Mouse (Mus musculus) liver, embryonic 14.5 days (tissue): Measurements from ENCODE around the gene Armh3. TPM values are rescaled to one million over a fixed set of nuclear protein-coding genes. Genes with fewer than 3 reads are reported as not detected.

Source experiments
- ATAC-seq: fragments of 200-750 bp; cut with Nextera tagmentation; 2 replicates; pipeline ENCODE4 v1.8.0; 2017; ENCODE audit warnings: moderate number of reproducible peaks, mild to moderate bottlenecking, moderate library complexity; ENCODE audit not compliant: insufficient read depth
- DNase-seq, 3 experiments: peaks; one replicate each; pipeline ENCODE4 v3.0.0-alpha.2; 2012 to 2013; ENCODE audit warnings: low read depth in 3 of 3, low spot score in 3 of 3
- H3K27ac ChIP-seq: fragments of 300-500 bp; sonication (generic); 2 replicates; pipeline ENCODE4 v1.5.1; 2014; ENCODE audit warnings: moderate library complexity, mild to moderate bottlenecking, control low read depth, inconsistent platforms
- H3K27me3 ChIP-seq: fragments of 300-500 bp; sonication (generic); 2 replicates; pipeline ENCODE4 v1.6.1; 2014; ENCODE audit warnings: mild to moderate bottlenecking, low read length, moderate library complexity; ENCODE audit not compliant: control insufficient read depth, insufficient read depth
- H3K36me3 ChIP-seq: fragments of 300-500 bp; sonication (generic); replicated peaks from 2 replicates; pipeline ENCODE4 v1.6.1; 2014; ENCODE audit warnings: low read depth; ENCODE audit not compliant: control insufficient read depth, insufficient read depth
- H3K4me1 ChIP-seq, 2 experiments: fragments of 200-500 bp in 1 of 2; fragments of 300-500 bp in 1 of 2; sonication (generic) in 1 of 2; replicated peaks; 2 replicates each; pipeline ENCODE4 v1.6.1; 2012 to 2014; ENCODE audit warnings: antibody characterized with exemption in 1 of 2, inconsistent platforms in 1 of 2, low read length in 1 of 2; ENCODE audit not compliant: control insufficient read depth in 2 of 2, insufficient read depth in 2 of 2
- H3K4me2 ChIP-seq: fragments of 300-500 bp; sonication (generic); 2 replicates; pipeline ENCODE4 v1.6.1; 2014; ENCODE audit warnings: low read depth, mild to moderate bottlenecking, control low read depth, moderate library complexity
- H3K4me3 ChIP-seq, 2 experiments: fragments of 200-500 bp in 1 of 2; fragments of 300-500 bp in 1 of 2; sonication (generic) in 1 of 2; 2 replicates each; pipeline ENCODE4 v1.5.1; 2012 to 2014; ENCODE audit warnings: low read depth in 2 of 2, low read length in 2 of 2, mild to moderate bottlenecking in 2 of 2, control low read depth in 1 of 2, inconsistent platforms in 1 of 2, moderate library complexity in 1 of 2; ENCODE audit not compliant: insufficient read depth in 1 of 2
- H3K9ac ChIP-seq: fragments of 300-500 bp; sonication (generic); replicated peaks from 2 replicates; pipeline ENCODE4 v1.6.1; 2014; ENCODE audit warnings: mild to moderate bottlenecking, control low read depth, moderate library complexity
- H3K9me3 ChIP-seq: fragments of 300-500 bp; sonication (generic); 2 replicates; pipeline ENCODE4 v1.6.1; 2016; ENCODE audit warnings: low read length, mixed read lengths; ENCODE audit not compliant: control insufficient read depth
- CTCF ChIP-seq: IDR thresholded peaks from 2 replicates; pipeline ENCODE4 v1.5.1; 2016; ENCODE audit warnings: antibody characterized with exemption, low read depth, control low read depth
- EP300 ChIP-seq: IDR thresholded peaks from 2 replicates; pipeline ENCODE4 v1.6.1; 2016; ENCODE audit warnings: antibody characterized with exemption, low read depth
- WGBS: fragments of 180-500 bp; shearing (Covaris S2); extraction: QIAGEN DNeasy Blood & Tissue Kit; methylation state at CpG from one replicate; pipeline ENCODE4 v1.1.7; 2014; ENCODE audit not compliant: insufficient replicate concordance; 5-methylcytosine and 5-hydroxymethylcytosine counted together
- polyA plus RNA-seq, 2 experiments: library from polyadenylated mRNA; depleted of rRNA in 1 of 2; stranded (reverse) in 1 of 2; unstranded in 1 of 2; fragments of >200 nt; fragmentation: Nextera tagmentation in 1 of 2; extraction: Ambion mirVana in 1 of 2; gene quantifications; 2 replicates each; pipeline versions ENCODE4 v1.2.1 to v1.2.3; 2012 to 2014

Gene Armh3
- polyA plus RNA-seq, 2 experiments, result 2.2 to 2.8 TPM

GRCm38 (mm10) chr19:45988238-45988637 lies 10.1 kb downstream of the Armh3 start:
- ATAC-seq, result no peak
- no peak overlapping the region for H3K4me3 ChIP-seq
- H3K9me3 ChIP-seq, result no peaks in the 10 kb centered on the region
- WGBS, result 79% methylated on average over 3 of the region's 3 CpGs
- H3K27ac ChIP-seq, result no peak overlapping the region
- no peaks in the 10 kb centered on the region for H3K4me1 ChIP-seq
- no peaks in the 10 kb centered on the region for H3K36me3 ChIP-seq
- DNase-seq, result no peak
- no peak overlapping the region for H3K4me2 ChIP-seq
- no peaks in the 10 kb centered on the region for H3K27me3 ChIP-seq
- no peak for TF ChIP-seq EP300
- TF ChIP-seq CTCF, result no peak
- H3K9ac ChIP-seq, result no peak overlapping the region

- H3K9ac ChIP-seq, result no peak overlapping the region
- no peak overlapping the region for H3K4me3 ChIP-seq
- no peaks in the 10 kb centered on the region for H3K36me3 ChIP-seq
- H3K4me1 ChIP-seq, result no peaks in the 10 kb centered on the region
- no peaks in the 10 kb centered on the region for H3K9me3 ChIP-seq
- DNase-seq (no peak), ATAC-seq (no peak)
- TF ChIP-seq CTCF (no peak), EP300 (no peak)
- no peaks in the 10 kb centered on the region for H3K27me3 ChIP-seq
- no peak overlapping the region for H3K4me2 ChIP-seq
- no peak overlapping the region for H3K27ac ChIP-seq
Measured at GRCm38 (mm10) chr19:45984379-45984778, 13.9 kb downstream of the Armh3 start.

DNA sequence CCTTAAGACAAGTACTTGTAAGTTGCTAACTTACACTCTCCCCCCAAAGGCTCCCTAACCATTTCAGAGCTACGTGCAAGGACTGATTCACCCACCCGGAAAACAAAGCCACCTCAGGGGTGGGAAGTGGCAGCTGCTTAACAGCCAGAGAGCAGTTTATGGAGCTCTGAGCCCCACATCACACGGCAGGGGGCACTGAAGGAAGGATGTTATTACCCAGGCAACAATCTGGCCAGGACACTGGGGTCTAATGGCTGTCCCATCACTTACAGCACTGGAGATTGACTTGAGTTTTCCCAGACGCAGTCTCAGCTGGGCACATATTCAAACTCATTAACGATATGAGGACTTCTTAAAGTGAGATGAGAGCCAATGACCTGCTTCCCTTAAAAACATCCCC lies 37.5 kb downstream of the Armh3 start:
- no peaks in the 10 kb centered on the region for H3K9me3 ChIP-seq
- 61% methylated on average over 5 of the region's 5 CpGs for WGBS
- no peak for ATAC-seq
- no peak overlapping the region for H3K27ac ChIP-seq
- H3K36me3 ChIP-seq, result no peaks in the 10 kb centered on the region
- no peaks in the 10 kb centered on the region for H3K4me1 ChIP-seq
- H3K27me3 ChIP-seq, result no peaks in the 10 kb centered on the region
- no peak overlapping the region for H3K4me3 ChIP-seq
- H3K9ac ChIP-seq, result no peak overlapping the region
- no peak for TF ChIP-seq CTCF
- TF ChIP-seq EP300, result no peak
- no peak for DNase-seq
- H3K4me2 ChIP-seq, result no peak overlapping the region

DNA sequence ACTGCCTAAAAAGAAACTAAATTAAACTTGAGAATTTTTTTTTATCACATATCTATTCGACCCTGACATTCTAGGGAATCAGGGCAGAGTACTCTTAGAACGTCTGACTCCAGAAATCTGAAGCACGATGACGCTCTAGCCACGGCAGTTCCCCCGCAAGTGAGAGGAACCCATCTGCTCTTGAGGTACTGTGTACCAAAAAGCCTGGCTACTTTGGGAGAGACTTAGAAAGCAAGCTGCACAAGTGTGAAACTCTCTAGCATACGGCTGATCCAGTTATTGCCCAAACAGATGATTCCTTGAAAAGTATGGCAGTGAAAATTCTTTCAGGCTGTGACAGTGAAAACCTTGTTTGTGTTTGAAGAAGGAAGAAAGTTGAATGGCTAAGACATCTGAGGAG lies 41.6 kb downstream of the Armh3 start:
- ATAC-seq, result no peak

GRCm38 (mm10) chr19:45953286-45953685 lies 45.0 kb downstream of the Armh3 start:
- WGBS, result 15% methylated on average over 3 of the region's 3 CpGs
- H3K27ac ChIP-seq, result no peak overlapping the region
- no peak overlapping the region for H3K4me2 ChIP-seq
- ATAC-seq, result no peak
- H3K9me3 ChIP-seq, result no peaks in the 10 kb centered on the region
- H3K4me3 ChIP-seq, result no peak overlapping the region
- no peak for TF ChIP-seq EP300
- TF ChIP-seq CTCF, result peak; percentile 69
- no peak overlapping the region for H3K9ac ChIP-seq
- no peaks in the 10 kb centered on the region for H3K36me3 ChIP-seq
- no peaks in the 10 kb centered on the region for H3K27me3 ChIP-seq
- DNase-seq, result peak in 1 of 3 experiments; percentile 4
- no peaks in the 10 kb centered on the region for H3K4me1 ChIP-seq

More for the DNA sequence above, 41.6 kb downstream of the Armh3 start:
- Histone ChIP-seq H3K9me3 (no peaks in the 10 kb centered on the region), H3K27me3 (no peaks in the 10 kb centered on the region), H3K27ac (no peak overlapping the region), H3K4me3 (no peak overlapping the region), H3K36me3 (no peaks in the 10 kb centered on the region), H3K4me2 (no peak overlapping the region), H3K4me1 (no peaks in the 10 kb centered on the region), H3K9ac (no peak overlapping the region)
- TF ChIP-seq EP300 (no peak), CTCF (no peak)
- no peak for DNase-seq
- 76% methylated on average over 7 of the region's 7 CpGs for WGBS

- Histone ChIP-seq H3K9ac (no peak overlapping the region), H3K36me3 (no peaks in the 10 kb centered on the region), H3K4me3 (no peak overlapping the region), H3K27ac (no peak overlapping the region), H3K9me3 (no peaks in the 10 kb centered on the region), H3K27me3 (no peaks in the 10 kb centered on the region), H3K4me1 (0 out of 4 replicates have a peak, but pooled peaks cover 0 to 2% of the 10 kb centered on the region in 2 experiments), H3K4me2 (no peak overlapping the region)
- no peak for ATAC-seq
- TF ChIP-seq CTCF (no peak), EP300 (no peak)
- no peak for DNase-seq
- WGBS, result 70% methylated on average over 6 of the region's 6 CpGs
Measured at GRCm38 (mm10) chr19:45949236-45949635, 49.1 kb downstream of the Armh3 start.
